Mouse (Mus musculus) adipocyte (in vitro differentiated cells): Measurements from ENCODE around the gene Tjp1.

Experiments used
- DNase-seq: peaks from one replicate; pipeline ENCODE4 v3.0.0-alpha.2; 2016; ENCODE audit warnings: low spot score

Tjp1 gene

DNA sequence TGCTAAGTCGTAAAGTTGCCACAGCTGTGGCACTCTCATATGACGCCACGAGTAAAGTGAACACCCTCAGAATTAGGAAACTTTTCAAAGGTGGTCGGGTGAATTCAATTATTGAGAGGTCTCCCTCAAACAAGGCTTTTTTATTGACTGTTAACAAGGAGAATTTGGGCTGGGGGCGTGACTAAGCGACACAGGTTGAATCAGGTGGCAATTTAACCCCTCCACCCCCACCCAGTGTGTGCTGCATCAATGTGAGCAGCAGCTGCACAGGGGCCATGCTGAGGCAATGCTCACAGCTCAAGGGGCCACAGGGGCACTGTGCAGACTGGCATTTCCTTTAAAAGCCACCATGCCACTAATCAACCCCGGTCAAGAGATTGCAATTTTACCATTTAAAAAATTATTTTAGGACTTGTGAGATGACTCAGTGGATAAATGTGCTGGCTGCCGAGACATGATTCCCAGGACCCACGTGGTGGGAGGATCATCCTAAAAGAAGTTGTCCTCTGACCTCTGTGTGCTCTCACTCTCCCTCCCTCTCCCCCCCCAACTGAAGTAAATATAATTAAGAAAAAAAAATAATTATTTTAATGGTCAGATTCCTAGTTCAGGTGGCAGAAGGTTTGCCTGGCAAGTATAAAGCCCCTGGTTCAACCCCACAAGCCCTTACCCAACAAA, 96.4 kb downstream of the Tjp1 start:
- no peak for DNase-seq

DNA sequence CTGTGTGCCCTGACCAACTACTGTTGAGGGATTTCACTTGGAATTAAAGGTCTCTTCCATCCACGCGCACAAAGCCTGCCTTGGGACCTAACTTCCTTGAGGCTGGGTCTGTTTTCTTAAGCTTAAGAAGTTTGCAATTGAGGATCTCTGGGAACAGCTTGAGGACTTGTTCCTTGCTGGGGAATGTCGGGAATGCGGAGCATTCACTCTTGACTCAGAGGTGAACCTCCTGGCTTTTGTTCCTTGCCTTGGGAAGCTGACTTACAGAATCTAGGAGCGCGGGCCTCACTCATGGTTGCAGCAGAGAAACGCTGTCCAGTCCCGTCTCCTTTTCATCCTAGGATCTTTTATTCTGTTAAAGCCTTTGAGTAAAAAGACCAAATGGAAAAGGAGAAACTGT, 97.2 kb downstream of the Tjp1 start:
- DNase-seq = no peak

DNA sequence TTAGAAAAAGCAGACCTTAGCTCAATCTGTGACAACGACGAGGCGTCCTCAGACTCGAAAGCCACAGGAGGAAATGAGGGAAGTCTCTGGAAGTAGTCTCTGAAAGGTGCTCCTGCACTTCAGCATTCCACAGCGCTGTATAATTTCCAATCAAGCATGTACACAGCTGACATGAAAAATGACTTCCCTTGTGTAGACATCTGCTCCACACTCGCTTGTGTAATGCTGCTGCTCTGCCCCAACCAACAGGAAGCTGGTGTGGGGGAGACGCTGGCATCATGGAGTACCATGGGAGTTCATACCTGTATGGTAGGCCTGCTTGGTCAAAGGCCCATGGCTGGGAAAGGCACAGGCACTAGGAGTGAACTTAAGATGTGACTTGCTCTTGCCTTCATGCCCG, 103.1 kb downstream of the Tjp1 start:
- DNase-seq = no peak

DNA sequence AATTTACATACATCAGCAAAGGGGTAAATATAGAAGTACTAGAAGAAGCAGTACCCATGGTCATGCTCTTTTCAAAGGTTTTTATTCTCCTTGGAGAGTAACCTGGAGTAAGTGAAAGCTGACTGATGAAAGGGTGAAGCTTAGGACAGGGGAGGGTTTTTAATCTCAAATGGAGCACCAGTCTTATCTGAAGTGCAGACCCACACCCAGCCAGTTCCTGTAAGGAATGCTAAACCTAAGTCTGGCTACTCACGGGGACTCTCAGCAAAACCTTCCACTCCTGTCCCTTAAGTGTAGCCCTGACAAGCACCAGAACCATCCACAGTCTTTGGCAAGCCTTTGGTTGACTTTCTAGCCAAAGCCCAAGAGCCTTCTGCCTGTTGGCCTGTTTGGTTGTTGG, 105.1 kb downstream of the Tjp1 start:
- DNase-seq = no peak

DNA sequence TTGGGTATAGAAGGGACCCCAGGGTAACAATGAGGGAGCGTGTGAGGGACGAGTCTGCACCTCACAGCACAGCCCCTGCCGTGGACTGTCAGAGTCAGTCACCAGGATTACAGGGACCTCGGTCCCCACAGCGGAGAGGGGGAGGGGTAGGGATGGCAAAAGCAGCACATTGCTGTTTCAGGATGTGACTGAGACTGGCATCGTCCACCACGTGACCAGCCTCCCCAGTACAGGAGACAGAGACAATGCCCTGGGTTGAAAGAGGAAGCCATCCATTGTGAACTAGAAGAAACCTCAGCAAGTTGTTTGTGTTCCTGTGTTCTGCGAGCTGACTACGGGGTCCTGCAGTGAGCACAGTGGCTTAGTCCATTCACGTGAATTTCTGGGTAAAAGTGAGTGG, 106.1 kb downstream of the Tjp1 start:
- DNase-seq = no peak

DNA sequence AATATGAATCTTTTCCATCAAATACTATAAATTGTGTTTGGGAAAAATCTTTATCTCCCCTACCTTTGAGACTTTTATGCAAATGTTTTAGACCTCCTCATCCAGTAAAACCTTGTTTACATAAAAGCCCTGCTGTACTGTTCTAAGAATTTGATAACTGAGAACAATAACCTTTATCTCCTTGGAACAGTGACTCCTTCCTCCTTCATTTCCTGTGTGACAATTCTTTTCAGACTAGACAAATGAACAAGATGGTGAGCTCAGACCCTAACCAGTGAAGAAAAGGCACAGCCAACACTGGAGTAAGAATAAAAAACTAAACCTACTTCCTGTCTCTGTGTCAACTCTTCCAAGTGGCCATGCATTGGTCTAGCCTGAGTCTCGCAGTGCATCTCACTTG, 107.7 kb downstream of the Tjp1 start:
- DNase-seq = no peak

DNA sequence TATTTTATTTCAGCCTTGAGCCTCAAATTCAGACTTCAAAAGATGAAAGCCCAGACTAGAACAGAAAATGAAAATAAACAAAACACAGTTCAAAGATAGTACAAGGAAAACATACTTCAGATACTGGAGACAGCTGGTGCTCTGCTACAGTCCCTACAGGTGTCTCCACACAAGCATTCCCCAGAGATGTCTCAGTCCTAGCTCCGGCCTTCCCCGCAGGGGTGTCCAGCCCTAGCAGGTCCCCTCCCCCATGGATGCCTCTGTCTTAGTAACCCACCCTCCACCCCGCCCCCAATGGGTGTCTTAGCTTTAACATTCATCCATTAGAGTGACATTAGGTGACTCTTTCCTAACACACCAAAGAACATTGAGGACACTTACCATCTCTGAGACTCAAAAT, 108.6 kb downstream of the Tjp1 start:
- DNase-seq = no peak

DNA sequence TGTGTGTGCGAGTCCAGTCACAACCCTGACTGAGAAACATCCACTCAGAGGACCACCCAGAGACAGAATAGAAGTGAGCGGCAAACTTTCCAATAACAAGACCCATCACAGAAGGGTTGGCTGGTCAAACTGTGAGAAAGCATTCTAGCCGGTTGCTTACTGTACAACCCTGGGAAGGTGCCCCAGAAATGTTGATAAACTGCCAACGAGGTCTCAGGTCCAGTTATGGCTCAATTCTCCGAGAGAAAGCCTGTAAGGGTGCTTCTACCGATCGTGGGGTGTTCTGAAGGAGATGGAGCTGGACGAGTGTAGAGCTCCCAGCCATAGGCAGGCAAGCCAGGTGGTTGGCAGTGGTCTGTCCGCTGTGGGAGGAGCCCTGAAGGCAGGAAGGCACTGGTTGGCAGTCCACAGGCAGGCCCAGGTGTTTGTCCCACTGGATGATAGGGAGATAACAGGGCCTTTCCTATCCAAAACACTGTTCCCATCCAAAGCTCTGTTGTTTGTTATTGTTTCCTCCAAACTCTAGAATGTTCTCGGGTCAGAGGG, 109.1 kb downstream of the Tjp1 start:
- peak; percentile 58 for DNase-seq

DNA sequence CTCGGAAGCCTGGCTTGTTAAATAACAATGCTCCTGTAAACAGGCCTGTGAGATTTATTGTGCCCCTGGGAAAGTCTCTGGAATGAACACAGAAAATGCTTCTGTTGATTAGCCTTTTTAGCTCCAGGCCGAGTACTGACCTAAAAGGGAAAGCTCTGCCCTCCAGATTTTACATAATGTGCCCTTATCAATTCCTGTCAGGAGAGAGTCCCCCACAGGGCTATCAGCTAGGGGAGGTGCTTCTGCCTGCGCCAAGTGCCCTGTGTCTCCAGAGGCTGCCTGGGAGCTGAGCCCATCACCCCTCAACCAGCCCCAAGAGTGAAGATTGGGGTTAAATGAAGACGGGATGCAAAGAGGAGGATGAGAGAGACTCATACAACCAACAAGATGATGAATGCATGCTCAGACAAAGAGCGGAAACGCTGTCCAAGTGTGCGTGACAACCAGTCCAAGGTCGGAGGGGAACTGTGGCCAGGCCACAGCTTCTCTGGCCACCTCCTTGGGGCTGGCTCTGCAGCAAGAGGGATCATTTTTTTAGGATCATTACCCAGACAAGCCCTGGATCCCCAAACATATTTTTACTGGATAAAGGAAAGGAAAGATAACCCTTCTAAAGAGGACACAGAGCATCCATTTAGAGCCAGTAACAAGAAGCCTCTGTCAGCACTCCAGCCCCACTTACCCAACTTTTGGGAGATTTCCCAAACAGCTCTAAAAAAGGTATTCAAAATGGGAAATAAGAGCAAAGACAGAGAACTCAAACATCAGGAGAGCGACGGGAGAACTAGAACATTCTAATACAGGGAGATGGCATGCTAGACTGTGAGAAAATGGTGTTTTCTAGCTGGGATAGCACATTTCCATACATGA, 110.1 kb downstream of the Tjp1 start:
- peak; percentile 84 for DNase-seq

DNA sequence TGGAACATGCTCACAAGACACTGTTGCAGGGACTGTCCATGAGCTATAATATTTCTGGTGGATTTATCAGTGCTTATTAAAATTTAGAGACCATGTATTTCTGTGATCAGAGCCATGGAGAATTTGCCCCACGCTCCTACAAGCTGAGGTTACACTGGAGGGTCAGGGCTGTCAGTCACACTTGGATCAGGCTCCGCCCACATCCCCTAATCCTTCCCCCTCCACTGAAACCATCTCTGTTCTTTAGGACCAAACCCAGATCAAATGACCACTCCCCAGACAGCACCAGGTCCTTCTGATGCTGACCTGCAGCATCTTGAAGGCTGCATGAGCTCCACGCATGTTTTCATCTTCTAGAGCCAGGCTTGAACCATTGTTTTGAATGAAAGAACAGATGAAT, 111.1 kb downstream of the Tjp1 start:
- DNase-seq = no peak

DNA sequence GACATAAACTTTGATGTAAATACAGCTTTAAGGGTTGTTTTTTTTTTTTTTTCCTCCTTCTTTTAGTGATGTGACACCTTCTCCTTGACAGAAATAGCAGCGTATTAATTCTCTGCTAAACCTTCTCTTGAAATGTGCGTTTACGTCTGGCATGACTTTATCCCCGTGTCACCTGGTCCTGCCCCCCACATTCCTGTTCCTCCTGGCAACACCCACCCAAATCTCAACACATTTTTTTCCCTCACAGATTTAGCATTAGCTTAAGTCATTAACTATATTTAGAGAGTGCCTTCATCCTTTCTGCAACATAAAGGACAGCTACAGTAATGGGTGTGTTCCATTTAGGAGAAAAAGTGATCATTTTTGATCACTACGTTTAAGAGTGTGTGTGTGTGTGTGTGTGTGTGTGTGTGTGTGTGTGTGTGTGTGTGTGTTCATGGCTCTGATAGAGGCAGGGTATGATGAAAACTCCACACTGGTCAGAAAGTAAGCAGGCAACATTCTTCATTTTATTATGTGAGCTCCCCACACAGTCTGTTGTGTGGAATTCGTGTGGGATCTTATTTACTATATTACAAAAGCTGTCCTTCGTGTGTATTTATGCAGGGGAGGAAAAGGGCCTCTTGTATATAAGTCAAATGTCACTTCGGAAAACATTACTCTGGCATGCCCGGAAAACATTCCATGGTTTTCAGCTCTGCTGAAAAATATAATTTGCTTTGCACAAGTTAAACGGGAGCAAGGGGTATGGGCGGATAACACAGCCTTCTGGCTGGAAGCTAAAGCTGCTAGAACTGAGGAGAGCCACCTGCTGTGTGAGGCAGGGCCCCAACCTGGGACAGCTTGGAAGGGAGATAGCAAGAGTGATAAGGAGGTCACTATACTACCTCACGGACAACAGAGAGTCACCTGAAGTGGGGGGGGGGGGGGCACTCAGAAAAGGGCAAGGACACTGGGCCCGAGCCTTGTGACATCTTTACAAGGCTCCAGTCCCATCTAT, 113.3 kb downstream of the Tjp1 start:
- peak; percentile 29 for DNase-seq

DNA sequence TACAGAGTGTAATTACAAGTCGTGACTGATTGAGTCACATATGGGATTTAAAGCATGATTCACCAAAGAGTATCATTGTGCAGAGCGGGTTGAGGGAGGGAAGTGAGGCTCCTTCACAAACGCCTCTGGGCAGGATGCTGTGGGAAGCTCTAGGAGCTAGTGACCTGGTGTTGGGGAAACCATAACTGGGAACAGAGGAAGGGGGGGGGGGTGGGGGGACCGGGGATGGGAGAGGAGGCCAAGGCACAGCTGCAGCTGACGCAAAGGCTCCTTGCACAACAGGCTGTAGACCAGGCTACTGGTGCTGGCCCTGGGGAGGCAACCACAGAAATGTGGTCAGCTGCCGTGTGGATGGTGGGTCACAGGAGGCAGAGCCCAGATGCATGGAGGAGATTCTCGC, 116.9 kb downstream of the Tjp1 start:
- DNase-seq = peak; percentile 28

DNA sequence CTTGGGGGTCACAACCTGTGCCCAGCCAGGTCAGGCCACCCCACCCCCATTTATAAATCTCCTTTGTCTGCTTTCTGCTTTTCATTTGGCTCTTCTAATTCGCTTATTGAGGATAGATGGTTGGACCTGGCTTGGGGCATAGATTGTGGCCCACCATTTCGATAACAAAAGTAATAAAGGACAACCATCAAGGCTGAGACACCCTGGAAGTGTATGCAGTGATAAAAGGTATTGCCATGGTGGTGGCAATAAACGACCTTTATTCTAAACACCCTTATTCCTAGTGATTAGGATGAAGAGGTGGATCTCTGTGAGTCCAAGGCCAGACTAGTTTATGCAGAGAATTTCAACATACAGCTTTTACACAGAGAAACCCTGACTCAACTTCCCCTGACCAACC, 121.2 kb downstream of the Tjp1 start:
- no peak for DNase-seq

DNA sequence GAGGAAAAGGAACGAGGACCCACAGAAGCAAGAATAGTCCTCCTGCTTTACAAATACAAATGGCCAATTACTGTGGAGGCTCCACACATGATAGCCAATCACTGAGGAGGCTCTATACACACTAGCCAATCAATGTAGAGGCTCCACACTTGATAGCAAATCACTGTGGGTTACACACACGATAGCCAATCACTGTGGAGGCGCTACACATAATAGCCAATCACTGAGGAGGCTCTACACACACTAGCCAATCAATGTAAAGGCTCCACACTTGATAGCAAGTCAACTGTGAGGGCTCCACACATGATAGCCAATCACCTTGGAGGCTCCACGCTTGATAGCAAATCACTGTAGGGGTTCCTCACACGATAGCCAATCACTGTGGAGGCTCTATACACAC, 125.1 kb downstream of the Tjp1 start:
- no peak for DNase-seq

DNA sequence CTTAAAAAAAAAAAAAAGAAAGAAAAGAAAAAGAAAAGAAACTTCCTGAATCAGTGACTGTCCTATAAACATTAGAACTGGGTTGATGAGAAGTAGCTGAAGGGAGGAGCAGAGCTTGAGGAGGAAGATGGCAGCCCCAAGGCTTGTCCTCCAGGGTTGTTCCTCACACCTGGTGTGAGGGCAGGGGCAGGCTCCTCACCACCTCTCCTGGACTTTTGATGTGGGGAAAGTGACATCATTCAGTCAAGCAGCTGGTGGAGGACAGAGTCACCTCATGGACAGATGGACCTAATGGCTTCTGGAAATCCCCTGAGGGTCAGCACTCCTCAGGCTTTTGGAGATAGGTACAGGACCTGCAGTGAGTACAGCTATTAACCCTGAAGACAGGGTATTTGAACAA, 126.0 kb downstream of the Tjp1 start:
- DNase-seq = no peak

DNA sequence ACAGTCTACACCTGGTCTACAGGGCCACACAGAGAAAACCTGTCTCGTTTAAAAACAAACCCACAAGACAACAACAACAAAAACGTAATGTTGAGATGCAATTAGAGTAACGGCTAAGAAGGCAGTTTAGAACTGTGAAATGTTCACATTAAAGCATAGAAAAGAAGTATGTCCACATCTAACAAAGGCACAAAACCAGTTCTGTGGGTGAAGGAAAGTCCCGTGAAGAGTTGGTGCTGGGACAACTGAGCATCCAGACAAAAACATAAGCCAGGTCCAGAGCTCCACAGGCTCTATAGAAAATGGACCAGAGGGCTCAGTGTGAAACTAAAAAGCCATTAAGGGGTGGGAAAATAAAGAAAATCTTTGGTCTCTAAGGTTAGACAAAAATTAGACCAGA, 131.7 kb downstream of the Tjp1 start:
- DNase-seq = no peak

DNA sequence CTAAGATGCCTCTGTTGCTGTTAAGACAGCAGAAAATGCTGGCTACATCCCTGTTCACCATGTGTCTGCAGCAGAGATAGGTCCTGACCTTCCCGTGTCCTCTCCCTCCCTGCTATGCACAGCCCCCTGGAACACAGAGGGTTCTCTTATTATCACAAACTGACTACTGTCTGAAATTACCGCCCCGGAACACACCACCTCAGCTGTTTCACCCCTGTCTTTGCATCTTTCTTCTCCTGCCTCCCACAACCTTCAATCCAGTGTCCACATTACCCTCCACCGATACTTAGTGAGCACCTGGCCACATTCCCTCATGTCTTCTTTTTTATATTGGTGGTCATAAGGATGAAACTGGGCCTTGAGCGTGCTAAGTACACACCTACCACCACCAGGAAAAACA, 132.4 kb downstream of the Tjp1 start:
- DNase-seq = no peak

DNA sequence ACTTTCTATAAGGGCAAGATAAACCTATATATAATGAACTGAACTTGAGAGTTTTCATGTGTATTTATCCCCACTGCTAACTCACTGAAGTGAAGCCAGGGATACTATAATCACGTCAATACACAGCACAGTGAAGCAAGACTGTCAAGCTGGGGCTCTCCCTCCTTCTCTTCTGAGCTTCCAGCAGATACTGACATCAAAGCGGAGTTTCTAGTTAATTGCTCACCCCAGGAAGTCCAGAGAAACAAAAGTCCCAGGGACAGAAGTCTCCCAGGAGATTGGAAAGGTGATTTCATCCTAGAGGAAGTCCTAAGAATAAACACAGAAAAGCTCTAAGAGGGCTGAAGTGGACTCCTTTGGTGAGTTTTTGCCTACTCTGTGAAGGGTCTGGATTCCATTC, 132.9 kb downstream of the Tjp1 start:
- DNase-seq = no peak

DNA sequence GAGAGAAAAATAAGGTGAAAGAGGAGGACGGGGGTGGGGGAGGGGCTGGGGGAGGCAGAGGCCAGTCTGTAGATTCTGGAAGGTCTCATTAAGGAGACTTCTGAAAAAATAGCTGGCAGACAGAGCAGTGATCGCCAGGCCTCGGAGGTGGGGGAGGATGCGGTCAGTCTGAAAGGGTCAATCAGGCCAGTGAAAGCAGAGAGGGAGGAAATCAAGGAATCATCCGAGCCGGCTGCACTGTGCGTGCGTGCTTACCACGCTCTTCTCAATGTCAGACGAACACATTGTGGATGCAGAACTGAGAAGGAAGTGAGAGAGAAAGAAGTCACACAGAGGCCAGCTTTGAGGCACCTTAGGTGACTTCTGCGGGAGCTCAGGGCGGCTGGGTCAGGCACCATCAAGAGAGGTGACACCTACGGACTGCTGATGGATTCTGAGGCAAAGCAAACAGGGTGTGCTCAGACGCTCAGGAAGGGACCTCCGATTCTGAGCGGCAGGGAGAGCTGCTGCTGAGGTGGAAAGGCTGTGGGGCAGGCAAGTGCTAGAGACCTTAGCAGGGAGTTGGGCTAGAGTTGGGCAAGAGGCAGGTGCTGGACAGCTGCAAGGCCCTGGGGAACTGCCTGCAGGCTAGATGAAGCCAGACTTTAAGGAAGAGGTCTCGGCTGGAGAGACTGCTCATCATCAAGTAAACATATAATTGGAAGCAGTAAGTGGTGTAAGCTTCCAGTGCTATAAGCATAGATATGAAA, 133.7 kb downstream of the Tjp1 start:
- DNase-seq = peak; percentile 14

DNA sequence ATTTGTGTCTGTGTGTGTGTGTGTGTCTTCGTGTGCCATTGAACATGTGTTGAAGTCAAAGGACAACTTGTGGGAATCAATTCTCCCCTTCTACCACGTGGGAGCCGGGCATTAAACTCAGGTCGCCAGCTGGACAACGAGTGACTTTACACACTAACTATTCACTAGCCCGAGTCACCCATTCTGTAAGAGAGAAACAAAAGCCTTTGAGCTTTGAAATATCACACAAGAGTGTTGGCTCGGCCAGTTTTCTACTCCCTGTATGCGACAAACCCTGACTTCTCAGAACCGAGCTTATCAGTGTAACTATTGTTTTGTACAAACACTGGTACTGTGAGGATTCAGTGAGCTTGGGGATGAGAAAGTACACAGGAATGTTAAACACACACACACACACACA, 134.6 kb downstream of the Tjp1 start:
- no peak for DNase-seq

DNA sequence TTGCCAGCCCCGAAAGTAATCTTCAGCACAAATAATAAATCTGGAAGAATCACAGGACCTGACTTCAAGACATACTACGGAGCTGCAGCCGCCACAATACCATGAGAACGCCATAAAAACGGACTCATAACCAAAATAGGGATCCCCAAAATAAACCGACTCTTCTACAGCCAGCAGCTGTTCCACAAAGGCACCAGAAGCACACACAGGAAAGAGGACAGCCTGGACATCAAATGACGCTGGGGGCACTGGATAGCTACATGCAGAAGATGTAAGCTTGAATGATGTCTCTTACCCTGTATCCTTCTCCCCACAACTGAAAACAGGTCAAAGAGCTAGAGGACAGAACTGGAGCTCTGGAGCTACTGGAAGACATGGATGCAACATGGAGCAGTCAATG, 138.0 kb downstream of the Tjp1 start:
- no peak for DNase-seq
